Mouse (Mus musculus): ENCODE measurements around the gene Elk1. TPM values are rescaled to one million over a fixed set of nuclear protein-coding genes. Genes with fewer than 3 reads are reported as not detected.
A peak's percentile ranks its signal among the peaks of the same experiment; 100 is the strongest.

Gene Elk1
- polyA plus RNA-seq, 1 experiment: 18.9 TPM

GRCm38 (mm10) chrX:20931364-20931763, 19.0 kb downstream of the Elk1 start, which contains the start of gene Cfp:
Gene Cfp, minus strand, starts transcription at chrX:20931555.
- H3ac ChIP-seq (ENCODE audit: control insufficient read depth, insufficient read length): no peak within 1 kb of the TSS
- H3K27me3 ChIP-seq (ENCODE audit: control insufficient read depth, insufficient read depth, insufficient read length): no peaks in the 10 kb centered on the region
- no peak for TF ChIP-seq POLR2AphosphoS2 (IDR thresholded peaks at IDR 0.05; ENCODE audit: insufficient read length, low read depth)
- no peak for TF ChIP-seq MAX (IDR thresholded peaks at IDR 0.05; ENCODE audit: low read depth)
- no peak for TF ChIP-seq MYOD1 (IDR thresholded peaks at IDR 0.05; ENCODE audit: control insufficient read depth in 1 of 3, insufficient read length in 2 of 3, low read depth in 2 of 3)
- TF ChIP-seq E2F4 (IDR thresholded peaks at IDR 0.05; ENCODE audit: insufficient read depth): no peak
- H3K36me3 ChIP-seq (ENCODE audit: control insufficient read depth, insufficient read depth): peaks cover 11% of the 10 kb centered on the region
- H3K79me2 ChIP-seq (ENCODE audit: control insufficient read depth, insufficient read depth): no peaks in the 10 kb centered on the region
- no peak within 1 kb of the TSS for H3K4me2 ChIP-seq (ENCODE audit: low read depth)
- H3K4me3 ChIP-seq: no peak within 1 kb of the TSS

- no peaks in the 10 kb centered on the region for H3K27me3 ChIP-seq (ENCODE audit: control insufficient read depth, insufficient read depth, insufficient read length)
- H3ac ChIP-seq (ENCODE audit: control insufficient read depth, insufficient read length): no peak overlapping the region
- no peak for TF ChIP-seq MYOG (IDR thresholded peaks at IDR 0.05; ENCODE audit: control insufficient read depth in 1 of 3, insufficient read depth in 1 of 3, insufficient read length in 2 of 3, low read depth in 2 of 3)
- no peak for TF ChIP-seq MYOD1 (IDR thresholded peaks at IDR 0.05; ENCODE audit: control insufficient read depth in 1 of 3, insufficient read length in 2 of 3, low read depth in 2 of 3)
- TF ChIP-seq SRF (IDR thresholded peaks at IDR 0.05; ENCODE audit: control insufficient read depth, insufficient read length, low read depth): no peak
- no peak for TF ChIP-seq POLR2AphosphoS2 (IDR thresholded peaks at IDR 0.05; ENCODE audit: insufficient read length, low read depth)
- no peak for TF ChIP-seq CEBPB (IDR thresholded peaks at IDR 0.05; ENCODE audit: insufficient read depth, poor library complexity, severe bottlenecking)
- TF ChIP-seq POLR2A (IDR thresholded peaks at IDR 0.05; ENCODE audit: insufficient read length, low read depth): no peak
- TF ChIP-seq USF1 (IDR thresholded peaks at IDR 0.05; ENCODE audit: low read depth): no peak
- no peak for TF ChIP-seq MAX (IDR thresholded peaks at IDR 0.05; ENCODE audit: low read depth)
- no peak for TF ChIP-seq TCF3 (IDR thresholded peaks at IDR 0.05; ENCODE audit: insufficient read length, low read depth)
- no peak for TF ChIP-seq REST (IDR thresholded peaks at IDR 0.05; ENCODE audit: insufficient read depth, insufficient read length)
- no peak for TF ChIP-seq TCF12 (IDR thresholded peaks at IDR 0.05; ENCODE audit: insufficient read depth, poor library complexity, severe bottlenecking)
- TF ChIP-seq E2F4 (IDR thresholded peaks at IDR 0.05; ENCODE audit: insufficient read depth): no peak
- H3K4me3 ChIP-seq: no peak overlapping the region
- no peak overlapping the region for H3K4me2 ChIP-seq (ENCODE audit: low read depth)
- peaks cover 4% of the 10 kb centered on the region for H3K36me3 ChIP-seq (ENCODE audit: control insufficient read depth, insufficient read depth)
- H3K79me2 ChIP-seq (ENCODE audit: control insufficient read depth, insufficient read depth): no peaks in the 10 kb centered on the region
Measured at GRCm38 (mm10) chrX:20929859-20930258, 20.5 kb downstream of the Elk1 start.

DNA sequence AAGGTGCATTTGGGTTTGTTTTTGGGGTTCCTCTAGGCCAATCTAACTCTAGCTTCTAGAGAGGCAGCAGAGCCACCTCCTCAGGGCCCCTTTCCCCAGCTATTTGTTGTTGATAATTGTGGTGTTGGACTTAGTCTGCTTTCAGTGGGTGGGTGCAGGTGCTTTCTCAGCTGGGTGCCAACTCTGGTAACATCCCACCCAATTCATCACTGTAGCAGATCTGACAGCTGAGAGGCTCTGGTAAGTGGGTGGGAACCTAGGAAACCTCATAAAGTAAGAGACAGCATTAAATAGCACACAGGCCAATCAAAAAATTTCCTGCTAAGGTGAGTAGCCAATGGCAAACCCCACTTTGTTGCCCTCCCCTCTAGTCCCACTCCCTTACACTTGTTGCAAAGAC, 25.4 kb downstream of the Elk1 start:
- TF ChIP-seq POLR2AphosphoS2 (IDR thresholded peaks at IDR 0.05; ENCODE audit: insufficient read length, low read depth): no peak
- no peak for TF ChIP-seq MYOG (IDR thresholded peaks at IDR 0.05; ENCODE audit: control insufficient read depth in 1 of 3, insufficient read depth in 1 of 3, insufficient read length in 2 of 3, low read depth in 2 of 3)
- TF ChIP-seq CEBPB (IDR thresholded peaks at IDR 0.05; ENCODE audit: insufficient read depth, poor library complexity, severe bottlenecking): no peak
- no peak for TF ChIP-seq TCF12 (IDR thresholded peaks at IDR 0.05; ENCODE audit: insufficient read depth, poor library complexity, severe bottlenecking)
- no peak for TF ChIP-seq USF1 (IDR thresholded peaks at IDR 0.05; ENCODE audit: low read depth)
- no peak for TF ChIP-seq POLR2A (IDR thresholded peaks at IDR 0.05; ENCODE audit: insufficient read length, low read depth)
- TF ChIP-seq SRF (IDR thresholded peaks at IDR 0.05; ENCODE audit: control insufficient read depth, insufficient read length, low read depth): no peak
- no peak for TF ChIP-seq MYOD1 (IDR thresholded peaks at IDR 0.05; ENCODE audit: control insufficient read depth in 1 of 3, insufficient read length in 2 of 3, low read depth in 2 of 3)

GRCm38 (mm10) chrX:20923506-20923905, 26.9 kb downstream of the Elk1 start:
- no peak overlapping the region for H3ac ChIP-seq (ENCODE audit: control insufficient read depth, insufficient read length)
- H3K79me2 ChIP-seq (ENCODE audit: control insufficient read depth, insufficient read depth): no peaks in the 10 kb centered on the region
- no peaks in the 10 kb centered on the region for H3K27me3 ChIP-seq (ENCODE audit: control insufficient read depth, insufficient read depth, insufficient read length)
- no peak overlapping the region for H3K4me3 ChIP-seq
- no peak overlapping the region for H3K4me2 ChIP-seq (ENCODE audit: low read depth)
- TF ChIP-seq REST (IDR thresholded peaks at IDR 0.05; ENCODE audit: insufficient read depth, insufficient read length) (no peak), MYOG (IDR thresholded peaks at IDR 0.05; ENCODE audit: control insufficient read depth in 1 of 3, insufficient read depth in 1 of 3, insufficient read length in 2 of 3, low read depth in 2 of 3) (no peak), TCF3 (IDR thresholded peaks at IDR 0.05; ENCODE audit: insufficient read length, low read depth) (no peak), TCF12 (IDR thresholded peaks at IDR 0.05; ENCODE audit: insufficient read depth, poor library complexity, severe bottlenecking) (no peak), POLR2A (IDR thresholded peaks at IDR 0.05; ENCODE audit: insufficient read length, low read depth) (no peak), USF1 (IDR thresholded peaks at IDR 0.05; ENCODE audit: low read depth) (no peak)
- no peaks in the 10 kb centered on the region for H3K36me3 ChIP-seq (ENCODE audit: control insufficient read depth, insufficient read depth)

More for the DNA sequence above, 25.4 kb downstream of the Elk1 start:
- Histone ChIP-seq H3K27me3 (ENCODE audit: control insufficient read depth, insufficient read depth, insufficient read length) (no peaks in the 10 kb centered on the region), H3K4me2 (ENCODE audit: low read depth) (no peak overlapping the region), H3ac (ENCODE audit: control insufficient read depth, insufficient read length) (no peak overlapping the region), H3K4me3 (no peak overlapping the region), H3K79me2 (ENCODE audit: control insufficient read depth, insufficient read depth) (no peaks in the 10 kb centered on the region), H3K36me3 (ENCODE audit: control insufficient read depth, insufficient read depth) (no peaks in the 10 kb centered on the region)

- H3K4me3 ChIP-seq: peak overlapping the region; percentile 21
- TF ChIP-seq E2F4 (IDR thresholded peaks at IDR 0.05; ENCODE audit: insufficient read depth): no peak
- TF ChIP-seq POLR2A (IDR thresholded peaks at IDR 0.05; ENCODE audit: insufficient read length, low read depth): no peak
- no peak for TF ChIP-seq TCF3 (IDR thresholded peaks at IDR 0.05; ENCODE audit: insufficient read length, low read depth)
- TF ChIP-seq MYOG (IDR thresholded peaks at IDR 0.05; ENCODE audit: control insufficient read depth in 1 of 3, insufficient read depth in 1 of 3, insufficient read length in 2 of 3, low read depth in 2 of 3): no peak
- no peak for TF ChIP-seq TCF12 (IDR thresholded peaks at IDR 0.05; ENCODE audit: insufficient read depth, poor library complexity, severe bottlenecking)
- TF ChIP-seq CEBPB (IDR thresholded peaks at IDR 0.05; ENCODE audit: insufficient read depth, poor library complexity, severe bottlenecking): no peak
- TF ChIP-seq POLR2AphosphoS2 (IDR thresholded peaks at IDR 0.05; ENCODE audit: insufficient read length, low read depth): no peak
- TF ChIP-seq MYOD1 (IDR thresholded peaks at IDR 0.05; ENCODE audit: control insufficient read depth in 1 of 3, insufficient read length in 2 of 3, low read depth in 2 of 3): no peak
- TF ChIP-seq USF1 (IDR thresholded peaks at IDR 0.05; ENCODE audit: low read depth): no peak
- TF ChIP-seq REST (IDR thresholded peaks at IDR 0.05; ENCODE audit: insufficient read depth, insufficient read length): no peak
- TF ChIP-seq SRF (IDR thresholded peaks at IDR 0.05; ENCODE audit: control insufficient read depth, insufficient read length, low read depth): no peak
- TF ChIP-seq MAX (IDR thresholded peaks at IDR 0.05; ENCODE audit: low read depth): no peak
- peak overlapping the region; percentile 64 for H3K4me2 ChIP-seq (ENCODE audit: low read depth)
- H3K36me3 ChIP-seq (ENCODE audit: control insufficient read depth, insufficient read depth): no peaks in the 10 kb centered on the region
- H3K79me2 ChIP-seq (ENCODE audit: control insufficient read depth, insufficient read depth): no peaks in the 10 kb centered on the region
- H3K27me3 ChIP-seq (ENCODE audit: control insufficient read depth, insufficient read depth, insufficient read length): no peaks in the 10 kb centered on the region
- no peak overlapping the region for H3ac ChIP-seq (ENCODE audit: control insufficient read depth, insufficient read length)
Measured at GRCm38 (mm10) chrX:20921366-20921765, 29.0 kb downstream of the Elk1 start.

All from myocyte (in vitro differentiated cells).